Mouse (Mus musculus) granulocyte monocyte progenitor cell, adult 5-6 weeks (primary cell): Measurements from ENCODE around the gene Lif. TPM values are rescaled to one million over a fixed set of nuclear protein-coding genes. Genes with fewer than 3 reads are reported as not detected.

Experiments used
- ATAC-seq: replicated peaks from 2 replicates; pipeline ENCODE4 v1.8.0; 2016; ENCODE audit warnings: mild to moderate bottlenecking, moderate TSS enrichment, inconsistent platforms; ENCODE audit not compliant: poor library complexity, severe bottlenecking
- total RNA-seq, 2 experiments: library from RNA; stranded (forward) in 1 of 2; stranded (reverse) in 1 of 2; fragments of 200-712, 200-1000 nt in 1 of 2; fragments of >200 nt in 1 of 2; fragmentation: Nextera tagmentation in 1 of 2; gene quantifications; 2 replicates each; pipeline ENCODE4 v1.2.3; 2014 to 2017

The Lif gene
- total RNA-seq, 2 experiments from 2014 or later, result 0.56 to 1.2 TPM

- no peak for ATAC-seq
Measured at GRCm38 (mm10) chr11:4294047-4294446, 36.7 kb downstream of the Lif start.

DNA sequence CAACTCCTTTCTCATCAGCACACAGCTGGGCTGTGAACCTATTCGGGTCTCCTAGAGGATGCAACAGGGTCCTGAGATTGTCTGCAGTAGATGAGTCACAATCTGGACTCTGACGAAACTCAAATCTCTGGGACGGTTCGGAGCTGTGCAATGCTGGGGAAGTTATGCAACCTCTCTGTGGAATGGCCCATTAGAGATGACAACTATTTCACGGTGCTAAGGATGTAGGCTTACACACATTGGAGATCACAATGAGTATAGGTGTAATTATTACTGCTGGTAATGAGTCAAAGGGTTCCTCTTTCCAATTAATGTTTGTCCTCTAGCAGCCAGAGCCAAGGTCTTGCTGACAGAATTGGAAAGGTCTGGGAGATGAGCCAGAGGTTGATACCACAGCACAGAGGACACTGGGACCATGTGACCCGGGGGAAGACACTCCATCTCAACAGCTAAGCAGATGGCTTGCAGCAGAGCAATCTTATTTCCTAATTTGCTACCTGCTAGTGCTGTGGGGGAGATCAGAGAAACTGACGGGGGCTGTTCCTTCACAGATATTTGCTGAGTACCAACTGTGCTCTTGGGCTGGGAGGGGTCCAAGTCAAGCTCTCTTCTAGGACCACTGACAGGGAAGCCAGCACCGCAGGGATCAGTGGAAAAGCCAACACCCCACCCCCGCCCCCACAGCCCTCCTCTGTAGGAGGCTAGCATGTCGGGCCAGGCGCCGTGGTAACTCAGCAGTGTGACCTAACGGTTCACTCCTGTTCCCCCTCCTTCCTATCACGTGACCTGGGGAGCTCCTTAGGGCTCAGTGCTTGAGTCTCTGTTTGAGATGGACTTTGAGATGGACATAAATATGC lies 37.4 kb downstream of the Lif start:
- ATAC-seq, result peak; percentile 77

DNA sequence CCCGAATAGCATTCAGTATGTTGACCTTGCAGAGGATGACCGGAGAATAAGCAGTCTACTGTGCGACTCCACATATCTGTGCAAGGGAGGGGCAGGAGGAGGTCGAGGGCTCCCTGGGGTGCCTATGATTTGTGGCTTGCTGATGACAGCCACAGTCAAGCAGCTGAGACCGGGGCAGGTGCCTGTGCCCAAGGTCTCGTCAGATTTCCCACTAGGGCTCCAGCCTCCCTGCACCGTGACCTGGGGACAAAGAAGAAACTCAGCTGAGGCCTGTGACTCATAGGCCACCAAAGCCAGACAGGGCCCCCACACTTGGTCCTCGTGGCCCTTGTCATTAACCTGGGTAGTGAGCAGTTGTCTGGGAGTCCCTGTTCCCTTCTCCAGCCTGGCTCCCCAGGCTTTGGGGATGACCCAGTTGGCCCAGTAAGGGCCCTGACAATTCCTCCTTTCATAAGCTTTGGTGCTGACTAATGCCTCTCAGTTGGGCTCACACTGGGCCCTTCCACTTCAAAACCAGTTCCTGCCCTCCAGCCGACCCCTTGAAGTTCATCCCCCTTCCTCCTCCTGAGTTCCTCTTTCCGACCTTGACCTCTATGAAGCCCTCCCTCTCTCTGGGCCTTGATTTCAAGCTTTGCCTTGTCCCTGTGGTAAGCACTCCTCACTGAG lies 39.4 kb downstream of the Lif start:
- ATAC-seq, result peak; percentile 49

DNA sequence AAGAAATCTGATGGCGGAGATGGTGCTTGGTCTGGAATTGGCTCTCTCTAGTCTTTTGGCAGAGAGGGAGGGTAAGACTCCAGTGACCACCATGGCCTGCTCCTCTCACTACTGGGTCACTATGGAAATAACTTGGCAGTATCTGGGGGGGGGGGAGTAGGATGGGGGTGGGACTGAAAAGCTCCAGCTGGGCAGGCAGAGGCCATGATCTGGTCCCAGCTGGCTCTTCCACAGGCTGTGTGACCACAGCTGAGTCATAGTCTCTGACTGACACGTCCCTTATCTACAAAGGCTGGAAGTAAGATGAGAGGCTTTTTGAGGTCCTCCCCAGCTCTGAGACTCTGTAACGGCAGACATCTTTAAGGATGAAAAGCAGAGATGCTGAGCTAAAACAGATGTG lies 40.4 kb downstream of the Lif start:
- no peak for ATAC-seq

GRCm38 (mm10) chr11:4298615-4299014 lies 41.3 kb downstream of the Lif start:
- no peak for ATAC-seq

DNA sequence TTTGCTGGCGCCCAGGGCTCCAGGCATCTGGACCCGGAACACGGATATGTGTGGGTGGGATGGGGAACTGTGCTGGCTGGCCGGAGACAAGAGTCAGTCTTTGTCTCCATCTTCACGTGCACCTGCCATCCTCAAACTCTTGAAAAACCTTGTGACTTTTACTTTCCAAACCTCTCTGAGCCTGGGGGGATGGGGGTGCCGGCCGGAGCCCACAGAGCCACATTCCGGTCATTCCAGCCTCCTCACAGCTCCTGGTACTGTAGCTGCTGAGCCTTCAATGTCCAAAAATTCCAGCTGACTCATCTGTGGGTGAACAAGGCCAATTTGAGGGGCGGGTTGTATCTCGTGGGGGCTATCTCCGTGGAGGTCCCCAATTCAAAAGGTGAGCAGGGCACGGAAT lies 41.8 kb downstream of the Lif start:
- no peak for ATAC-seq

- no peak for ATAC-seq
Measured at GRCm38 (mm10) chr11:4299735-4300474, 42.5 kb downstream of the Lif start.

DNA sequence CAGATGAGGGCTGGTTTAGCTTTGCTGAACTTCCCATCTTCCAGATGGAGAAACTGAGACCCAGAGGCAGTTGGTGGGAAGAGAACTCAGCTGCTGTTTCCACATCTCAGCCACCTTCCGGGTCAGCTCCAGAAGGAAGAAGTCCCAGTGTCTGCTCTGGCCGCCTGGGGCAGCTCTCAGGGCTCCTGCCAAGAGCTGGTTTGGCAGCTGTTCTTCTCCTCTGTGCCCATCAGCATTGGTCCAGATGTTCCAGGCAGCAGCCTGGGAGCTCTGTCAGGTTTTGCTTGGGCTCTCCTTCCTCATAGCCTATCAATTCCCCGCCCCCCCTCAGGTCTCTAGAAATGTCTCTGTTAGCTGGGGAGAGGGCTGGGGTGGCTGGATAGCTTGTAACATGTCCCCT lies 43.3 kb downstream of the Lif start:
- ATAC-seq, result no peak

DNA sequence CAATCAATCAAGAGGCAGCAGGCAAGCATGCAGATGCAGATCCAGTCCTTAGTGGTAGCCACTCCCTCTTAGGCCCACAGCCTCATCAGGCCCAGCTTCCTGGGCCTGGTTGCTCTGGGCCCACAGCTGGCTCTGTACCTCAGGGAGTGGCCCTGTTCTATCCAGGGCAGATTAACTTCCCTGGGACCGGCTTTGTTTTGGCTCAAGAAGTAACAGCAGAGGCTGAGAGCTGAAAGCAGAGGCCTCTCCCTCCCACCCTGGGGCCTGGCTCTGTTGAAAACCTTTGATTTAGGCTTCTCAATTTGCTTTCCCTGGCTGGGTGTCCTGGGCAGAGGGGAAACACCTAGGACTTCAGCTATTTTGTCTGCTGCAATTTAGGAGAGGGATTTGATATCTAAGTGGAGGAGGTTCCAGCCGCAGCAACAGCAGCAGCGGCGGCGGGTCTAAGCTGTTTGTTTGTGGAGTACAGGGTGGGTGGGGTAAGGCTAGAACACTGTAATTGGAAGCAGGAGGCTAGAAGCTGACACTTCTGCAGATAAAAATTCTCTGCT lies 45.1 kb downstream of the Lif start:
- ATAC-seq, result no peak

DNA sequence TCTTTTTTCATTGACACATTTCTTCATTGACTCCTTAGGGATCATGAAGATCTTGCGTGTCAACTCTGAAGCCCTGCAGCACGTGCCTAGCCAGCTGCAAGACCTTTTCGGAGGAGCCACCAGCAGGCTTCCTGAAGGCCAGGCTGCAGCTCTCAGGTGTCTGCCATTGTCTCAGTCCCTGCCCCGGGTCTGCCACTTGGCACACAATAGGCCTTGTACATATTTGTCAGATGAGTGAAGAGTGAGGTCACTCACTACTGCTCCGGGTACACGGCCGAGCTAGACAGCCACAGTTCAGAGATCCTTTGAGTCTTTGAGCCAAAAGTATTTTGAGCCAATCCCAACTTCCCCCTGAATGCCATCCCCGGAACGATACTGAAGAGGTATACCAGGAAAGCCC lies 45.7 kb downstream of the Lif start:
- no peak for ATAC-seq

DNA sequence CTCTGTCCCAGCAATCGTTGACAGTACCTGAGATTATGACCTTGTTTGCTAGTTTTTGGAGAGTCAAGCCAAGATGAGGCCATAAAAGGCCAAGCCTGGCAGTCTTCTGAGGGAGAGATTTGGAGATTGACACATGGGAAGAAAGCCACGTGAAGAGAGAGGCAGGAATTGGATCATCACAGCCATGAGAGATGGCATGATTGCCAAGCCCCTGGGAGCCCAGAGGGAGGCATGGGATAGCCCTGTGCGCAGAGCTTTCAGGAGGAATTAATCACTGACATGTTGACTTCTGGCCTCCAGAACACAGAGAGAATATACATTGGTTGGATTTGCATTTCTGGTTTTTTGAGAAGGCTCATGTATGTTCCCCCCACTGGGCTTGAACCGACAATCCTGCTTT lies 46.8 kb downstream of the Lif start:
- no peak for ATAC-seq

- no peak for ATAC-seq
Measured at GRCm38 (mm10) chr11:4305090-4305489, 47.7 kb downstream of the Lif start.

DNA sequence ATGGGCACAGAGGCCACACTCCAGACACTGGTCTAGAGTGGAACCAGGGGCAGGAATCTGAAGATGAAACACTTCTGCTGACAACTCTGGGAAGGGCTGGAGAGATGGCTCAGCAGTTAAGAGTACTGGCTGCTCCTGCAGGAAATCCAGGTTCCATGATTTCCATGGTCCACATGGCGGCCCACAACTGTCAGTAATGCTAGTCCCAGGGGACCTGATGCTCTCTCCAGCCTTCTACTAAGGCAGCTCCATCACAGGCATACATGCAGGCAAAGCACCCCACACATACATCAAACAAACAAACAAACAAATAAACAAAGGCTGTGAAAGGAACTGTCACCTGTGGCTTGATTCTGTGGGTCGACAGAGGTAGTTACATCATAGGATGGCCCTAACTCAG lies 48.7 kb downstream of the Lif start:
- no peak for ATAC-seq

- ATAC-seq, result no peak
Measured at GRCm38 (mm10) chr11:4308060-4308513, 50.7 kb downstream of the Lif start.

GRCm38 (mm10) chr11:4308514-4309450 lies 51.4 kb downstream of the Lif start:
- peak; percentile 58 for ATAC-seq

GRCm38 (mm10) chr11:4309613-4310012 lies 52.3 kb downstream of the Lif start:
- no peak for ATAC-seq

DNA sequence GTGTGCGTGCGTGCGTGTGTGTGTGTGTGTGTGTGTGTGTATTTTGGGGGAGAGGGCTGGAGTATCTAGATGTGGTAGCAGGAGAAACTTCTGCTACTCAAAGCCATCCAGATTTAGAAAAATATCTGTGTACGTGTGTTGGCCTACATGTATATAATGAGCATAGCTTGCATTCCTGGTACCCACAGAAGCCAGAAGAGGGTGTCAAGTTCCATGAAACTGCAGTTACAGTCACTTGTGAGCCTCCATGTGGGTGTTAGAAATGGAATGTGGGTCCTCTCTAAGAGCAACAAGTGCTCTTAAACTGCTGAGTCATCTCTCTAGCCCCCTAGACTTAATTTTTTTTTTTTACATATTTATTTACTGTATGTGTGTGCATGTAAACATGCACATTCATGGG lies 53.0 kb downstream of the Lif start:
- no peak for ATAC-seq

DNA sequence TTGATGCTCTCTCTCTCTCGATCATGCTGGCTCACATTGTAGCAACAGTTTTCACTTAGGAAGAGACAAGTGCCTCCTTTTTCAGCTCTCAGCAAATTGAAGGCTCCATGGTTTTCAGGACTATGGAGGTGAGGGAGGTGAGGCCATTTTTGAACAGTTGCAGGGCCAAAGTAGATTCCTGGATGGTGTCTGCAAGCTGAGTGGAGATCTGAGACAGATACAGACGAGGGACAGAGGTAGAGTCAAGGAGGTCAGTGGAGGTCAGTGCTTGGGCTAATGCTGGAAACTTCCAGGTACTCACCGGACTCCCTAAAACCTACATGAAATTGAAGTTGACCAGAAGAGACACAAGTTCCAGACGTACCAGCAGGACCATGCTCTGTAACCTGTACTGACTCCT lies 54.8 kb downstream of the Lif start:
- no peak for ATAC-seq

DNA sequence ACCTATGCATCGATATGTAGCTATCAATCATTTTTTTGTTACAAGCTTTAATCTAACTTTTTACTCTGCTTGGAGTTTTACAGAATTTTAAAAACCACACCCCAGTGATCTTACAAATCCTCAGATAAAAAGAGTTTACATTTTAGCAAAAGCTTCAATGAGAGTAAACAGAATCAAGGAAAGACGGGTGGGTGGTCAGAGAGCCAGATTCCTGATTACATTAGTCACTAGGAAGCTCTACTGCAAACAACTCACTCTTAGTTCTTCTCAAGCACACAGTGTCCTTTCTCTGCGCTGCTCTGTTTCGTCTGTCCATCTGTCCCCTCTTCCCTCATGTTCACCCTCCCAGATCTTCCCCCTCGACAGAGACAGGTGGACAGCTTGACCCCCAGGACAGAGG lies 59.9 kb downstream of the Lif start:
- ATAC-seq, result no peak

DNA sequence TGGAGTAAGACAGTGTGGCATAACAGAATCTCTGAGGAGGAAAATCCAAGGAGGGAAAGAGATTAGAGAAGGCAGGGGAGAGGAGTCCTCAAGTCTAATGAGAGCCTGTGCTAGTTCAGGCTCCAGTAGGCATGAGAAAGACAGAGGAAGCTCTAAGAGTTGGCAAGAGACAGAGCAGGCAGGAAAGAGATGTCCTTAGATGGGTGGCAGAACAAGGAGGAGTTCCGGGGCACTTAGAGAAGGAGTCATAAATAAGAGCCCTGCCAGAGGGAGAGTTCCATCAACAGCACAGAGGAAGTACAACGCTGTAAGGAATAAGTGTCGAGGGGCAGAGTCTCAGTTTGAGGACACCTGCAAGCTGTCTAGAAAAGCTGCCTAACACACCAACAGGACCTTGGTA lies 60.7 kb downstream of the Lif start:
- peak; percentile 30 for ATAC-seq
